Mouse (Mus musculus) midbrain, embryonic 10.5 days (tissue): ENCODE data around the gene Spta1. TPM values are rescaled to one million over a fixed set of nuclear protein-coding genes. Genes with fewer than 3 reads are reported as not detected.

ENCODE experiments used
- polyA plus RNA-seq: library from polyadenylated mRNA; unstranded; fragments of >200 nt; fragmentation: Nextera tagmentation; extraction: Ambion mirVana; gene quantifications from 2 replicates; pipeline ENCODE4 v1.2.1, GENCODE M21; 2016

The Spta1 gene
- polyA plus RNA-seq, 1 experiment from 2014 or later: 1.4 TPM

Other genes with a start within 250 kb of the Spta1 start
- gene Mndal, start 230.3 kb upstream of the Spta1 start, polyA plus RNA-seq: 0.21 and 0.37 TPM in 2 replicates
- gene Ifi203, start 230.1 kb upstream of the Spta1 start, polyA plus RNA-seq: 0.11 TPM in 1 of 2 replicates, not detected in the other
- gene Ifi202b, start 190.0 kb upstream of the Spta1 start, polyA plus RNA-seq: not detected in 2 replicates
- 0.19 TPM in 1 of 2 replicates, not detected in the other for gene Ifi205, start 141.0 kb upstream of the Spta1 start, polyA plus RNA-seq
- gene Olfr433, start 132.1 kb upstream of the Spta1 start, polyA plus RNA-seq: not detected in 2 replicates
- gene Olfr432, start 123.6 kb upstream of the Spta1 start, polyA plus RNA-seq: not detected in 2 replicates
- not detected in 2 replicates for gene Olfr430, start 106.2 kb upstream of the Spta1 start, polyA plus RNA-seq
- not detected in 2 replicates for gene Olfr429, start 88.4 kb upstream of the Spta1 start, polyA plus RNA-seq
- not detected in 2 replicates for gene Olfr427, start 75.9 kb upstream of the Spta1 start, polyA plus RNA-seq
- not detected in 2 replicates for gene Olfr231, start 51.6 kb upstream of the Spta1 start, polyA plus RNA-seq
- gene Olfr424, start 41.3 kb upstream of the Spta1 start, polyA plus RNA-seq: not detected in 2 replicates
- gene Olfr420, start 17.1 kb upstream of the Spta1 start, polyA plus RNA-seq: not detected in 2 replicates
- gene Olfr419, start 79.3 kb downstream of the Spta1 start, polyA plus RNA-seq: not detected in 2 replicates
- not detected in 2 replicates for gene Mptx1, start 157.7 kb downstream of the Spta1 start, polyA plus RNA-seq
- gene Olfr417, start 192.3 kb downstream of the Spta1 start, polyA plus RNA-seq: not detected in 2 replicates
- not detected in 2 replicates for gene Olfr248, start 218.3 kb downstream of the Spta1 start, polyA plus RNA-seq